Mouse (Mus musculus) megakaryocyte, embryonic 14.5 days (primary cell): ENCODE measurements around the gene Myd88.

ENCODE experiments used
- FLI1 ChIP-seq: IDR thresholded peaks from 2 replicates; pipeline ENCODE4 v1.6.1; 2012; ENCODE audit warnings: low read length, inconsistent platforms, mixed read lengths
- GATA1 ChIP-seq: IDR thresholded peaks from 3 replicates; pipeline ENCODE4 v1.6.1; 2012; ENCODE audit warnings: mixed read lengths, low read length, inconsistent platforms, borderline replicate concordance

DNA sequence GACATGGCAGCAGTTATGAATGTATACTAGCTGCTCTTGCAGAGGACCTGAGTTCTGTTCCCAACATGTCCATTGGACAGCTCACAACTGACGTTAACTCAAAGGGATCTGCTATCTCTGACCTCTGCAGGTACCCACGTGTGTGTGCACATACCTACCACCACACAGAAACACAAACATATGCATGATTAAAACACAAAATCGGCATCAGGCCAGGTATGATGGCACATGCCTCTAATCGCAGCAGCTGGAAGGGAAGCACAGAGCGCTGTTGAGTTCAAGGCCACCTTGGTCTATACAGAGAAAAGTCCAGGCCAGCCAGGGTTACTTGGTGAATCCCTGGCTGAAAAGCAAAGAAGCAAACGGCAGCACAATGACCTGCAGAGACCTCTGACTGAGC lies 43.5 kb downstream of the Myd88 start:
- no peak for TF ChIP-seq GATA1
- no peak for TF ChIP-seq FLI1
